In genomic region chr8:108647556-108647955, GRCm38 (mm10) we compare ENCODE assay signal across 7 mouse cellular contexts.
DNase-seq lines count a peak whose midpoint lies in the region; ATAC-seq lines count a peak whose summit lies in the region.

No protein-coding gene starts in this region.

- no peaks in the 10 kb centered on the region for H3K36me3 ChIP-seq in heart, embryonic 16.5 days (ENCODE audit: control insufficient read depth, insufficient read depth)
- H3K36me3 ChIP-seq in limb, embryonic 15.5 days: no peaks in the 10 kb centered on the region

- 28% methylated on average over 8 of the region's 8 CpGs for WGBS in heart, embryonic 16.5 days
- WGBS in limb, embryonic 15.5 days: 14% methylated on average over 8 of the region's 8 CpGs

- no peak overlapping the region for H3K4me2 ChIP-seq in heart, embryonic 16.5 days (ENCODE audit: low read depth, low read length)
- no peak overlapping the region for H3K4me2 ChIP-seq in limb, embryonic 15.5 days

- peak; percentile 69; the same call in 1 of the 2 replicates for ATAC-seq in heart, embryonic 16.5 days (replicated peaks; ENCODE audit: extremely low read depth, insufficient read depth, low FRiP score)
- no peak for ATAC-seq in limb, embryonic 15.5 days (ENCODE audit: insufficient number of reproducible peaks, low FRiP score, low TSS enrichment, low read depth)
- ATAC-seq in megakaryocyte, adult 5-6 weeks (ENCODE audit: poor library complexity, severe bottlenecking): no peak
- ATAC-seq in inflammation-experienced regulatory T-cells, adult 6 months: no peak
- no peak for ATAC-seq in activated CD4-positive, CD25-positive, alpha-beta regulatory T cell, adult 4 months

- no peaks in the 10 kb centered on the region for H3K27me3 ChIP-seq in heart, embryonic 16.5 days (ENCODE audit: control insufficient read depth, insufficient read depth, low read length)
- no peaks in the 10 kb centered on the region for H3K27me3 ChIP-seq in limb, embryonic 15.5 days

- H3K4me1 ChIP-seq in heart, embryonic 16.5 days (ENCODE audit: control insufficient read depth, insufficient read depth, low read length): peaks cover 4% of the 10 kb centered on the region; the same call in 1 of the 2 replicates
- peaks cover 14% of the 10 kb centered on the region for H3K4me1 ChIP-seq in limb, embryonic 15.5 days

- H3K27ac ChIP-seq in heart, embryonic 16.5 days (ENCODE audit: low read length): no peak overlapping the region
- peak overlapping the region; percentile 77 for H3K27ac ChIP-seq in limb, embryonic 15.5 days

- H3K9me3 ChIP-seq in heart, embryonic 16.5 days (replicated peaks; ENCODE audit: control insufficient read depth, low read length): no peaks in the 10 kb centered on the region
- no peaks in the 10 kb centered on the region for H3K9me3 ChIP-seq in limb, embryonic 15.5 days

- H3K4me3 ChIP-seq in heart, embryonic 16.5 days (ENCODE audit: low read length): no peak overlapping the region
- H3K4me3 ChIP-seq in limb, embryonic 15.5 days: no peak overlapping the region

- no peak overlapping the region for H3K9ac ChIP-seq in heart, embryonic 16.5 days (ENCODE audit: low read length)
- H3K9ac ChIP-seq in limb, embryonic 15.5 days: no peak overlapping the region

- peak; percentile 16 for DNase-seq in adipocyte (ENCODE audit: low spot score)
- peak; percentile 75 for DNase-seq in adrenal gland, postnatal 10 days
